ENCODE assay signal across 8 mouse cellular contexts in the genomic region with DNA sequence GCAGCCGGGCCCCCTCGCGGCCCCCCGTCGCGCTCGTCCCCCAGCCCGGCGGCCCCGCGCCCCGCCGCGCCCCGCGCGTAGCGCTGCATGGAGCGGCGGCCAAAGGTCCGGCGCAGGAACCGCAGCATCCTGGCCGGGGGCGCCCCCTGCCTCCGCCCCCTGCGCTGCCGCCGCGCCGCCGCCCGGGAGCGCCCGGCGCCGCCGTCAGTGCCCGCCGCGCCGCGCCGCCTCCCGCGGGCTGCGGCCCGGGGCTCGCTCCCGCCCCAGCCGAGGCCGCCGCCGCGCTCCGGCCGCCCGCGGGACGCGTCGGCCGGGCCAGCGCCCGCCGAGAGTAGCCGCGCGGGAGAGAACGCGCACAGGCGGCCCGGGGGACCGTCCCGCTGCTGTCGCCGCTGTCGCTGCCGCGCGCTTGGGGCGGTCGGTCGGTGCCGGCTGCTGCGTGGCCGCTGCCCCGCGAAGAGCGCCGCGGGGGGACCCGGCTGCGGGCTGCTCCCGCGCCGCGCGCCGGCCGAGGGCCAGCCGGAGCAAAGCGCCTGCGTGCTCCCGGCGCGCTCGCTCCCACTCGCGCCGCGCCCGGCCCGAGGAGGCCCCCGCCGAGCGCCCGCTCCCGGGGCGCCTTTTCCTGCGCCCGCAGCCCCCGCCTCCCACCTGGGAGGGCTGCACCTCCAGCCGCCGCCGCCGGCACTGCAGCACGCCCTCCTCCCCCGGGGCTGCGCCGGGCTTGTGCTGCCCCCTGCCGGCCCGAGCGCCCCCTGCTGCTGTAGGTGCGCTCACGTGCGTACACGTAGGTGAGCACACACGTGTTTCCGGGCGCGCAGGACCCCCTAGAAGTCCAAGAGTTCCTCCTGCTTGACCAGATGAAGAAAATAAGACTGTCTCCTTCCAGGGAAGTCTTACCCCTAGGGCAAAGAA. TPM values are rescaled to one million over a fixed set of nuclear protein-coding genes. Genes with fewer than 3 reads are reported as not detected.
DNase-seq lines count a peak whose midpoint lies in the region; ATAC-seq and TF ChIP-seq lines count a peak whose summit lies in the region.

Epb41l4b (minus strand) TSS at position 412 of the 912 bp plus-strand sequence.

- peaks cover 20% of the 10 kb centered on the region for H3K4me1 ChIP-seq in erythroblast, embryonic 14.5 days (ENCODE audit: control insufficient read depth)
- peaks cover 35% of the 10 kb centered on the region for H3K4me1 ChIP-seq in forebrain, embryonic 10.5 days
- H3K4me1 ChIP-seq in heart, embryonic 13.5 days = peaks cover 16% of the 10 kb centered on the region
- H3K4me1 ChIP-seq in kidney, postnatal 0 days (replicated peaks; ENCODE audit: insufficient read depth, low read length) = peaks cover 26% of the 10 kb centered on the region
- peaks cover 28% of the 10 kb centered on the region for H3K4me1 ChIP-seq in liver, embryonic 12.5 days
- peaks cover 14% of the 10 kb centered on the region for H3K4me1 ChIP-seq in stomach, embryonic 14.5 days (ENCODE audit: control insufficient read depth, insufficient read depth, low read length)

- H3K27me3 ChIP-seq in erythroblast, embryonic 14.5 days (ENCODE audit: control insufficient read depth) = peaks cover 93% of the 10 kb centered on the region
- H3K27me3 ChIP-seq in forebrain, embryonic 10.5 days (ENCODE audit: poor library complexity, severe bottlenecking) = peaks cover 68% of the 10 kb centered on the region
- H3K27me3 ChIP-seq in heart, embryonic 13.5 days (replicated peaks) = peaks cover 76% of the 10 kb centered on the region
- 0 out of 2 replicates have a peak, but pooled peaks cover 8% of the 10 kb centered on the region for H3K27me3 ChIP-seq in kidney, postnatal 0 days (ENCODE audit: insufficient read depth, low read length)
- H3K27me3 ChIP-seq in liver, embryonic 12.5 days (replicated peaks) = peaks cover 93% of the 10 kb centered on the region
- peaks cover 8% of the 10 kb centered on the region; the same call in 1 of the 2 replicates for H3K27me3 ChIP-seq in stomach, embryonic 14.5 days (ENCODE audit: control insufficient read depth, insufficient read depth, low read length)

- peak within 1 kb of the TSS; percentile 60 for H3K4me3 ChIP-seq in erythroblast, embryonic 14.5 days (replicated peaks)
- peak within 1 kb of the TSS; percentile 67 for H3K4me3 ChIP-seq in forebrain, embryonic 10.5 days
- peak within 1 kb of the TSS; percentile 76 for H3K4me3 ChIP-seq in heart, embryonic 13.5 days
- H3K4me3 ChIP-seq in kidney, postnatal 0 days (replicated peaks; ENCODE audit: low read depth, low read length) = peak within 1 kb of the TSS; percentile 72
- peak within 1 kb of the TSS; percentile 65 for H3K4me3 ChIP-seq in liver, embryonic 12.5 days
- peak within 1 kb of the TSS; percentile 47 for H3K4me3 ChIP-seq in stomach, embryonic 14.5 days (ENCODE audit: low read depth, low read length)

- H3K36me3 ChIP-seq in erythroblast, embryonic 14.5 days (ENCODE audit: control insufficient read depth) = no peaks in the 10 kb centered on the region
- no peaks in the 10 kb centered on the region for H3K36me3 ChIP-seq in forebrain, embryonic 10.5 days (replicated peaks)
- no peaks in the 10 kb centered on the region for H3K36me3 ChIP-seq in heart, embryonic 13.5 days
- no peaks in the 10 kb centered on the region for H3K36me3 ChIP-seq in kidney, postnatal 0 days (ENCODE audit: insufficient read depth, low read length)
- H3K36me3 ChIP-seq in liver, embryonic 12.5 days = no peaks in the 10 kb centered on the region
- no peaks in the 10 kb centered on the region for H3K36me3 ChIP-seq in stomach, embryonic 14.5 days (ENCODE audit: control insufficient read depth, insufficient read depth, low read length)

- H3K27ac ChIP-seq in forebrain, embryonic 10.5 days = peak within 1 kb of the TSS; percentile 81
- H3K27ac ChIP-seq in heart, embryonic 13.5 days (replicated peaks) = no peak within 1 kb of the TSS
- peak within 1 kb of the TSS; percentile 68; the same call in 1 of the 2 replicates for H3K27ac ChIP-seq in kidney, postnatal 0 days
- H3K27ac ChIP-seq in liver, embryonic 12.5 days = no peak within 1 kb of the TSS
- H3K27ac ChIP-seq in stomach, embryonic 14.5 days (ENCODE audit: low read length) = no peak within 1 kb of the TSS

- peak; percentile 73 for DNase-seq in forebrain, embryonic 10.5 days (ENCODE audit: extremely low spot score, low spot score)
- peak; percentile 82 for DNase-seq in kidney, postnatal 0 days (ENCODE audit: low spot score)
- peak; percentile 81 for DNase-seq in neural tube, embryonic 10.5 days (ENCODE audit: extremely low spot score, low spot score)

- ATAC-seq in erythroblast, adult 5-6 weeks (replicated peaks; ENCODE audit: low FRiP score, poor library complexity, severe bottlenecking) = no peak
- ATAC-seq in heart, embryonic 13.5 days (ENCODE audit: extremely low read depth, insufficient number of reproducible peaks, low FRiP score, low TSS enrichment) = peak; percentile 75
- peak; percentile 79 for ATAC-seq in kidney, postnatal 0 days (replicated peaks; ENCODE audit: low FRiP score, low read depth)
- ATAC-seq in liver, embryonic 12.5 days = peak; percentile 72
- peak; percentile 86 for ATAC-seq in stomach, embryonic 14.5 days (ENCODE audit: insufficient number of reproducible peaks, insufficient read depth, low FRiP score, low read depth)

- WGBS in forebrain, embryonic 10.5 days = 5% methylated on average over 134 of the region's 142 CpGs
- under 1% methylated on average over 94 of the region's 142 CpGs for WGBS in heart, embryonic 13.5 days
- WGBS in kidney, postnatal 0 days = 2% methylated on average over 66 of the region's 142 CpGs
- under 1% methylated on average over 72 of the region's 142 CpGs for WGBS in liver, embryonic 12.5 days (ENCODE audit: insufficient replicate concordance)
- 1% methylated on average over 66 of the region's 142 CpGs for WGBS in stomach, embryonic 14.5 days

- peak within 1 kb of the TSS; percentile 85 for H3K9ac ChIP-seq in heart, embryonic 13.5 days
- peak within 1 kb of the TSS; percentile 74 for H3K9ac ChIP-seq in kidney, postnatal 0 days (ENCODE audit: low read depth, low read length)
- H3K9ac ChIP-seq in liver, embryonic 12.5 days = peak within 1 kb of the TSS; percentile 53
- H3K9ac ChIP-seq in stomach, embryonic 14.5 days (replicated peaks; ENCODE audit: low read depth, low read length) = peak within 1 kb of the TSS; percentile 53; the same call in 1 of the 2 replicates

- H3K4me2 ChIP-seq in heart, embryonic 13.5 days = peak within 1 kb of the TSS; percentile 97
- peak within 1 kb of the TSS; percentile 92 for H3K4me2 ChIP-seq in kidney, postnatal 0 days (ENCODE audit: low read length)
- H3K4me2 ChIP-seq in liver, embryonic 12.5 days = peak within 1 kb of the TSS; percentile 78
- peak within 1 kb of the TSS; percentile 89 for H3K4me2 ChIP-seq in stomach, embryonic 14.5 days (replicated peaks; ENCODE audit: low read depth, low read length)

- TF ChIP-seq CTCF in kidney, postnatal 0 days (IDR thresholded peaks at IDR 0.05; ENCODE audit: low read depth) = peak; percentile 84

- H3K9me3 ChIP-seq in erythroblast, embryonic 14.5 days (ENCODE audit: control insufficient read depth, low read length) = peaks cover 11% of the 10 kb centered on the region; the same call in 1 of the 2 replicates
- no peaks in the 10 kb centered on the region for H3K9me3 ChIP-seq in forebrain, embryonic 10.5 days
- no peaks in the 10 kb centered on the region for H3K9me3 ChIP-seq in heart, embryonic 13.5 days
- no peaks in the 10 kb centered on the region for H3K9me3 ChIP-seq in kidney, postnatal 0 days (replicated peaks; ENCODE audit: low read length)
- no peaks in the 10 kb centered on the region for H3K9me3 ChIP-seq in liver, embryonic 12.5 days (replicated peaks)
- no peaks in the 10 kb centered on the region for H3K9me3 ChIP-seq in stomach, embryonic 14.5 days (ENCODE audit: control insufficient read depth, low read depth, low read length)

RNA-seq across cellular contexts. Expression of gene Epb41l4b, which starts in this region (rescaled TPM):
- polyA plus RNA-seq in erythroblast, embryonic 14.5 days (2012) = 0.02 and 0.03 TPM in 2 replicates
- 0.63 TPM in 1 of 2 replicates, not detected in the other for total RNA-seq in erythroblast, adult 5-6 weeks (2015; ENCODE audit: low replicate concordance)
- 3.9 TPM in 1 of 2 replicates, not detected in the other for total RNA-seq in erythroblast, adult 5-6 weeks (2017; ENCODE audit: low replicate concordance)
- polyA plus RNA-seq in forebrain, embryonic 10.5 days (2016; fragmentation: Nextera tagmentation; extraction: Ambion mirVana) = 0.37 and 0.38 TPM in 2 replicates
- 0.46 and 0.64 TPM in 2 replicates for polyA plus RNA-seq in heart, embryonic 13.5 days (2015; fragmentation: Nextera tagmentation; extraction: Ambion mirVana)
- polyA plus RNA-seq in kidney, postnatal 0 days (2015; fragmentation: Nextera tagmentation; extraction: Ambion mirVana) = 6.8 and 7.0 TPM in 2 replicates
- 1.4 and 1.6 TPM in 2 replicates for polyA plus RNA-seq in liver, embryonic 12.5 days (2016; fragmentation: Nextera tagmentation; extraction: Ambion mirVana)
- 6.3 and 6.7 TPM in 2 replicates for polyA plus RNA-seq in stomach, embryonic 14.5 days (2014; fragmentation: Nextera tagmentation; extraction: Ambion mirVana)

Comparison
In these comparisons a context has a peak if more than half of its experiments do, and no peak if none do; other contexts are left out.
1. Peak in DNase-seq, H3K4me3 ChIP-seq and H3K27ac ChIP-seq in forebrain, embryonic 10.5 days; RNA of the gene not detected or under 1 TPM.
2. Peak in ATAC-seq, H3K4me3 ChIP-seq, H3K9ac ChIP-seq and H3K4me2 ChIP-seq in heart, embryonic 13.5 days; RNA of the gene not detected or under 1 TPM.